Mouse (Mus musculus) bone marrow macrophage, adult 2 months (primary cell): ENCODE results near the gene 4930503B20Rik. TPM values are rescaled to one million over a fixed set of nuclear protein-coding genes. Genes with fewer than 3 reads are reported as not detected.

Source experiments
- H3K27ac ChIP-seq: 2 replicates; pipeline ENCODE4 v1.5.1; 2012; ENCODE audit warnings: low read depth, low read length; ENCODE audit not compliant: insufficient read depth
- H3K4me1 ChIP-seq: 2 replicates; pipeline ENCODE4 v1.6.1; 2012; ENCODE audit warnings: low read length; ENCODE audit not compliant: control insufficient read depth, insufficient read depth
- H3K4me3 ChIP-seq: 2 replicates; pipeline ENCODE4 v1.5.1; 2012; ENCODE audit warnings: mild to moderate bottlenecking, low read length, moderate library complexity; ENCODE audit not compliant: insufficient read depth
- CTCF ChIP-seq: IDR thresholded peaks from 2 replicates; pipeline ENCODE4 v1.5.1; 2012; ENCODE audit warnings: low read depth, mild to moderate bottlenecking, low read length, moderate library complexity
- POLR2A ChIP-seq: IDR thresholded peaks from 2 replicates; pipeline ENCODE4 v1.6.1; 2012; ENCODE audit warnings: mild to moderate bottlenecking, low read depth, low read length, borderline replicate concordance
- polyA plus RNA-seq: library from polyadenylated mRNA; stranded (reverse); fragments of >200 nt; gene quantifications from 2 replicates; pipeline ENCODE4 v1.2.4, GENCODE M21; 2012; ENCODE audit not compliant: missing spikeins, insufficient read depth, insufficient read length

The 4930503B20Rik gene
- polyA plus RNA-seq, 1 experiment: not detected

GRCm38 (mm10) chr3:146620555-146621249, 30.4 kb downstream of the 4930503B20Rik start:
- Histone ChIP-seq H3K4me3 (no peak overlapping the region), H3K4me1 (peaks cover 6% of the 10 kb centered on the region), H3K27ac (no peak overlapping the region)
- TF ChIP-seq CTCF (no peak), POLR2A (no peak)

GRCm38 (mm10) chr3:146620101-146620500, 31.0 kb downstream of the 4930503B20Rik start:
- no peak overlapping the region for H3K27ac ChIP-seq
- no peak overlapping the region for H3K4me3 ChIP-seq
- TF ChIP-seq POLR2A (no peak), CTCF (no peak)
- H3K4me1 ChIP-seq: peaks cover 6% of the 10 kb centered on the region

- no peak overlapping the region for H3K4me3 ChIP-seq
- H3K4me1 ChIP-seq: peaks cover 6% of the 10 kb centered on the region
- H3K27ac ChIP-seq: no peak overlapping the region
- no peak for TF ChIP-seq POLR2A
- no peak for TF ChIP-seq CTCF
Measured at GRCm38 (mm10) chr3:146618357-146618756, 32.8 kb downstream of the 4930503B20Rik start.

- no peak overlapping the region for H3K4me3 ChIP-seq
- H3K27ac ChIP-seq: no peak overlapping the region
- no peak for TF ChIP-seq POLR2A
- no peak for TF ChIP-seq CTCF
- H3K4me1 ChIP-seq: peaks cover 6% of the 10 kb centered on the region
Measured at GRCm38 (mm10) chr3:146617946-146618345, 33.2 kb downstream of the 4930503B20Rik start.

- TF ChIP-seq CTCF: no peak
- TF ChIP-seq POLR2A: no peak
- Histone ChIP-seq H3K27ac (no peak overlapping the region), H3K4me1 (peaks cover 6% of the 10 kb centered on the region), H3K4me3 (no peak overlapping the region)
Measured at GRCm38 (mm10) chr3:146616533-146617283, 34.4 kb downstream of the 4930503B20Rik start.

GRCm38 (mm10) chr3:146615496-146615895, 35.6 kb downstream of the 4930503B20Rik start, which contains the start of gene Dnase2b:
Dnase2b (minus strand) TSS chr3:146615596.
- Histone ChIP-seq H3K27ac (no peak within 1 kb of the TSS), H3K4me1 (peaks cover 6% of the 10 kb centered on the region)
- TF ChIP-seq CTCF (no peak), POLR2A (no peak)

GRCm38 (mm10) chr3:146611821-146612220, 39.3 kb downstream of the 4930503B20Rik start:
- Histone ChIP-seq H3K4me1 (peaks cover 15% of the 10 kb centered on the region), H3K27ac (no peak overlapping the region), H3K4me3 (no peak overlapping the region)
- TF ChIP-seq CTCF (no peak), POLR2A (no peak)

More at GRCm38 (mm10) chr3:146615496-146615895, 35.6 kb downstream of the 4930503B20Rik start, which contains the start of gene Dnase2b:
- H3K4me3 ChIP-seq: no peak within 1 kb of the TSS

GRCm38 (mm10) chr3:146611261-146611660, 39.9 kb downstream of the 4930503B20Rik start:
- TF ChIP-seq CTCF: no peak
- TF ChIP-seq POLR2A: no peak

GRCm38 (mm10) chr3:146610322-146610721, 40.8 kb downstream of the 4930503B20Rik start:
- Histone ChIP-seq H3K4me1 (peaks cover 12% of the 10 kb centered on the region), H3K27ac (no peak overlapping the region), H3K4me3 (no peak overlapping the region)
- TF ChIP-seq CTCF: no peak

More at GRCm38 (mm10) chr3:146611261-146611660, 39.9 kb downstream of the 4930503B20Rik start:
- H3K4me1 ChIP-seq: peaks cover 12% of the 10 kb centered on the region
- H3K4me3 ChIP-seq: no peak overlapping the region
- H3K27ac ChIP-seq: no peak overlapping the region

GRCm38 (mm10) chr3:146607368-146607767, 43.7 kb downstream of the 4930503B20Rik start:
- no peak overlapping the region for H3K27ac ChIP-seq
- TF ChIP-seq CTCF: no peak
- TF ChIP-seq POLR2A: no peak
- no peak overlapping the region for H3K4me3 ChIP-seq
- H3K4me1 ChIP-seq: peaks cover 12% of the 10 kb centered on the region
